Mouse (Mus musculus) right cerebral cortex, postnatal 36 days (tissue): ENCODE results near the gene Car10.
A peak's percentile ranks its signal among the peaks of the same experiment; 100 is the strongest.

Experiments
- DNase-seq, 2 experiments: peaks; one replicate each; pipeline ENCODE4 v3.0.0; 2022; ENCODE audit warnings: low spot score in 2 of 2, mixed read lengths in 1 of 2

The Car10 gene

GRCm38 (mm10) chr11:93172430-93172829, 74.6 kb downstream of the Car10 start:
- no peak for DNase-seq

DNA sequence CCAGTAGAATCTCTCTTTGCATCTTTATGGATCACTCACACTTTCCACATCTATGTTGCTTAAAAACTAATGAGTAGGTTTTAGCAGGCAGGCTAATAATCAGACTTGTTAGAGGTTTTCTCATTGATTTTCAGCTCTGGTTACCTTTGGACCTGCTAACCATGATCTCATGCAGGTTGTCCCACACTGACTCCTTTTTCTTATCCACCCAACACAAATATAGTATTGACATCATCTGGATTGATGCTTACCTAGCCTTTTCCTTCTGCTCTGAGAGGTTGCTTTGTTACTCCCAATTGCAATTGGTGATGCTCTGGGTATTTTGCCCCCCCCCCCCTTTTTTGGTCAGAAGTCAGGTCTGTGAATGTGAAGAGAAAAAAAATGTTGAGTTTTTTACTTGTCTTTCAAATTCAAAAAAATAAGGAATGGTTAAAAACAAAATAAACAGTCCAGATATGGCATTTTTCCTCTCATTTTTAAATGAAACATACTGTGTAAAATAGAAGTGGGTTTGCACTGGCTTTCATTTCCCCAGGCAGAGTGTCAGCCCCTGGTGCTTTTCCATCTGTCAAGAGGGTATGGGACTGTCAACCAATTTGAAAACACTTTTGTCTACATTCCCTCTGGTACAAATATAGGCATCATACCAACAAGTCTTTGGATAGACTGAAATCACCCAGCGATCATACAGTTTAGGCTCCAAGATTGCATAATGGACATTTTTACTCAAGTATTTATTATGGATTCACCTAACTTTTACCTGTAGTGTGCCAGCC, 75.9 kb downstream of the Car10 start:
- DNase-seq = no peak

DNA sequence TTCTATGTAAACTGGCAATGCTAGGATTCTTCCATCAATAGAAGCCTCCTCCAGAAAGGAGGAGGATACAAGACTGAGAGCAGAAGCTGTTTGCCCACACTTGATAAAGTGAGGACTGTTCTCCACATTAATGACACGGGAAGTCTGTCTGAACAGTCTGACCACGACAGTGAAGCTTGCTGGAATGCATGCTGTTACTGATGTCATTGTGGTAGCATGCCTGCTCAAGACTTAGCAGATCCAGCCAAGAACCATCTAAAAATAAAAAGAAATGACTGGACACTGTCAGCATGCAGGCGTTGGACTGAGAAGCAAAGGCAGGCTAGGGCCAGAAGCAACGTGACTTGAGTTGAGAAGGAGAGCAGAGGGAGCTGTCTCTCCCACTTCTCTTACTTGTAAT, 87.6 kb downstream of the Car10 start:
- DNase-seq = peak; percentile 32 to 49

DNA sequence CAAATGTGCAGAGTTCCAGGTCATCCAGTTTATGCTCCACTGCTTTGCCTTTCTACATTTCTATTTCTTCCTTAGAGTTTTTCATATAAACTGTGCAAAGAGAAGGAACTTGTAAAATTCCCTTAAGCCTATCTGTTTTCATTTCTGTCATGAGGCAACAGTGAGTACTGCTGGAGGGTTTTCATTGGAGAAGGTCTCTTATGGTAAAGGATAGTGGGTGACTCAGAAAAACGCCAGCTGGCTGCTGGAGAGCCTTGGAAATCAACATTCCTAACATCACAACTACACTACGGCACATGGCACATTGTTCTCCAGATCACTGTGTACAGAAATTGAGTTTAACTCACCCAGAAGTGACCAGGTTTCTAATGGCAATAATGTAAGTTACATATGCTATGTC, 88.3 kb downstream of the Car10 start:
- peak in 1 of 2 experiments; percentile 12 for DNase-seq

- DNase-seq = no peak
These were observed 90.8 kb downstream of the Car10 start for GRCm38 (mm10) chr11:93188621-93189020.

DNA sequence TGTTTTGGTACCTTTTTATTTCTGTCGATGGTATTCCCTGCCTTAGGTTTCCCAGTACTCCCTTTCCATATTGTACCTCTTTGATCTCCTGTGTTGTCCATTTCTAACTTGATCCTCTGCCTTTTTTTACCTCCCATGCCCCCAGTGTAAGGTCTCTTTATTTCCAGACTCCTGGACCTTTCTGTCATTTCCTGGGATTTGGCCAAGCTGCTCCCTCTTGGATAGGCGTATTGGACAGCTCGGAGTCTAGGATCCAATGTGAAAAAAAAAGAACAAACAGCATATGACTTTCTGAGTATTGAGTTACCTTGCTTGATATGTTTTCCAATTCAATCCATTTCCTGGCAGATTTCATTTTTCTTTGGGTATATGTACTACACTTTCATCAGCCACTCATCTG, 102.2 kb downstream of the Car10 start:
- DNase-seq = no peak

- no peak for DNase-seq
These were observed 119.6 kb downstream of the Car10 start for GRCm38 (mm10) chr11:93217457-93217856.

DNA sequence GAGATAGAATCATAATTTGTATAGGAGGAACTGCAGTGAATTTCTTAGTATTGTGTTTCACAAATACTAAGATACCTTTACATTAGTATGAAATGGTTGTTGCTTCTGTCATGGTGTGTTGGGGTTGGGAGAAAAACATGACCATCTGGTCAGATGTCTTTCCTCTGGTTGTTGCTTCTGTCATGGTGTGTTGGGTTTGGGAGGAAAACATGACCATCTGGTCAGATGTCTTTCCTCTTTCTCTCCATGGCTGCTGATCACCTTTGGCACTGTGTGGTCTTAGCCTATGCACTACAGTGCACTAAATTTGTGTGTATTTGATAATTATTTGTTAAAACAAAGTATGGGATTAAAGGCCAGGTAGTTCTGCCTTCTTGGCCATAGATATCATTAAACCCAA, 132.2 kb downstream of the Car10 start:
- DNase-seq = no peak

DNA sequence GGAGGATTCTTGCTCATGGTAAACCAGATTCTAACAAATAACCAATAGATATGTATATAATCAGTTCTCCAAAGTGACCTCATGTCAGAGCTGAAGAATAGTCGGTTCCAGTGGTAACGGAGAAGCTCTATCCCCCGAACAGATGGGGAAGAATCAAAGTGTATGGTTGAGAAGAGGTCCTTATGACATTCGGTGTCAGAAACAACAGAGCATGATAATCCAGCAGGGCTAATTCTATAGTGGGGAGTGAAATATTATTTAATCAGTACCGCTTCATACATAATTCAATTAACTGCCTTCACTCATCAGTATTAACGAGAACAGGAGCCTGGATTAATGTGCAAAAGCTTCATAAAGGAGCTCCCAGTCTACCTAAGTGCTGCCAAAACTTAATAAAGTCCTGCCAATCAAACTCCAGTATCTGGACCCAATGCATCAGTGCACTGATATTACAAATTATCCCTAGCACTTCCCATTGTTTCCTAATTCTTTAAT, 152.0 kb downstream of the Car10 start:
- DNase-seq = no peak

DNA sequence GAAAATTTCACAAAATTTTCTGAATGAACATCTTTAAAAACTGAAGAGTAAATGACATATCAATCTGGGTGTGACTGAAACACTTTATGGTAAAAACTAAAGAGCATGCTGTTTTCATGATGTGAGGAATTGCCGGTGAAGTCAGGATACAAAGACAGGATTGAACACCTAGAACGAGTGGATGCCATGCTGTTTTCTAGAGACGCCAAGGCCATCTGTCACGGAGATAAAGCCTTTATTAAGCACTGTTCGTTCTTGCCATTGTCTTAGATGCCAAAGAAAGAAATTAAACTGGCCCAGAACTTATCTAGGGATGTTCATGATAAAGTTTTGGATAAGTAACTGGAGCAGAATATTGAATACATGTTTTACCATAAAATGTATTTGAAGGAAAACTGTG, 153.9 kb downstream of the Car10 start:
- no peak for DNase-seq

DNA sequence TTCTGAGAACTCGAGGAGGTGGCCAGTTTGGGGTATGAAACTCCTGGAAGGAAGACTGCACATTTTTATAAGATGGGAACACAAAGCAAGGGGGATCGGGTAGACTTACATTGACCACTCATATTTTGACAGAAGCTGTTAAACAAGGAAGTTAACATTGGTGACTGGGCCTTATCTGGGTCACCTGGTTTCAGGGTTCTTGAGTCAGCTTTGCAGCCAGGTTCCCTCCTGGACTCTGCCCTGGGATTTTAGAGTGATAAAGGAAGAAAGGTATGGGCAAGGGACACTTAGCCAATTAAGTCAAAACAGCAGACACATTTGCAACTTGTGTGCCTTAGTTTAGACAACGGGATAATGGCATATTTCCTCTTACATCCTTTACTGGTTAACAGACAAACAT, 166.2 kb downstream of the Car10 start:
- DNase-seq = no peak

GRCm38 (mm10) chr11:93272016-93272415, 174.2 kb downstream of the Car10 start:
- DNase-seq = no peak

DNA sequence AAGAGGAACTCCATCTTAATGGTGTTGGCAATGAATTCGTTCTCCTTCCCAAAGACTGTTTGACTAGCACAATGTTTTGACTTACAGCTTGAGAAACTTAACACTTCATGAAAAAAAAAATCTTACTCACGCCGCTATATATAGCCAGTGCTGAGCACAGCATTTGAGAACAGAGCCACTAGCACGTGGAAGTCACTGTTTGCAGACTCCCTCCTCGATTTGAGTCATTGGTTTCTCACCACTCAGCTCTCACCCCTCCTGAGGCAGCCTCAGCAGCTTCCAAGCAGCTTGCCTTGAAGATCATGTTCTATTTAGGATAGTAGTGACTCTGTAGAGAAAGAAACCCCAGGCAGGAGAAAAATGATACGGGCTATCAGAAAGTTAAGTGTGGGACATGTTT, 176.1 kb downstream of the Car10 start:
- DNase-seq = peak; percentile 61 to 79

DNA sequence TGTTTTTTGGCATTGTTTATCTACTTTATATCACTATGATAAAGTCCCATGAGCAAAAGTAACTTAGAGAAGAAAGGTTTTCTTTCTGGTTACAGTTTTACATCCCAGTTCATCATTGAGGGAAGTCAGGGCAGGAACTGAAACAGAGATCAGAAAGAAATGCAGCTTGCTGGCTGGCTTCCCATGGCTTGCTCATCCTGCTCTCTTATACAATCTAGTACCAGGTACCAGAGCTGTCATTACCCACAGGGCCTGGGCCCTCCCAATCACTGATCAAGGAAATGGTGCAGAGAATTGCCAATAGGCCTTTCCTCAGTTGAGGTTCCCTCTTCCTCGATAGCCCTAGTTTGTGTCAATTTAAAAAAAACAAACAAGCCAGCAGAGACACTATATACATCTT, 195.8 kb downstream of the Car10 start:
- DNase-seq = no peak

- DNase-seq = no peak
These were observed 212.2 kb downstream of the Car10 start for GRCm38 (mm10) chr11:93309981-93310380.

DNA sequence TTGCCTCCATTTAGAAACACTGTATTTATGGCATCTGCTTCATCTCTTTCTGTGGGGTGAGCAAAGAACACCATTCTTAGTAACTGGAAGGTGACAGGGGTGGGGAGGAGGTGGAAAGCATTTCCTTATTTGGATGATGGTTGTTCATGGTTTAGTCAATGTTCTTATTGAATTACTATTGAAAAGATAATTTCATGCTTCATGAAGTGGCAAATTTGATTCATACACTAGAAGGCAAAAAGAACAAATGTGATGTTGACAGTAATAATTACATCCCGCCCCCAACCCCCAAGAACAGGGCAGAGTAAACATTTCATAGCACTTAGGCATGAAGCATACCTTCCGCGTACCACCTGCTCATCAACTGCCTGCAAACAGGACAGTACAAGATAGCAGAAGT, 239.9 kb downstream of the Car10 start:
- DNase-seq = no peak

DNA sequence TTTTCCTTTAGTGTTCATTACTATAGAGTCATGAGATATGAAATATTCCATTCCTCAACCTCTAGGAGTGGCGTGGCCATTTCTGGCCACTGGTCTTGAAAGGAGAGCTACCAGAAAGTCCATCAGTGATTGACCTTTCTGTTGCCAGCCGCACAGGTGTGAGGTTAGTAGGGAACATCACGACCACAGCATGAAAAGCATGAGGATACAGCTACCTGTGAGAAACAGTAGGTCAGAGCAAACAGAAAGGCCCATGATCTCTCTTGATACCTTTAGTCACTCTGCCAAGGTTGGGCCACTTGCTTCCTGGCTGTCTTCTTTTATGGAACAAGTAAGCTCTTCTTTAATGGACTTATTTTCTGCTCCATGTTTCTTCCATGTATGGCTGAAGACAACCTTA, 246.1 kb downstream of the Car10 start:
- DNase-seq = no peak

- DNase-seq = no peak
These were observed 247.0 kb downstream of the Car10 start for GRCm38 (mm10) chr11:93344869-93345268.

DNA sequence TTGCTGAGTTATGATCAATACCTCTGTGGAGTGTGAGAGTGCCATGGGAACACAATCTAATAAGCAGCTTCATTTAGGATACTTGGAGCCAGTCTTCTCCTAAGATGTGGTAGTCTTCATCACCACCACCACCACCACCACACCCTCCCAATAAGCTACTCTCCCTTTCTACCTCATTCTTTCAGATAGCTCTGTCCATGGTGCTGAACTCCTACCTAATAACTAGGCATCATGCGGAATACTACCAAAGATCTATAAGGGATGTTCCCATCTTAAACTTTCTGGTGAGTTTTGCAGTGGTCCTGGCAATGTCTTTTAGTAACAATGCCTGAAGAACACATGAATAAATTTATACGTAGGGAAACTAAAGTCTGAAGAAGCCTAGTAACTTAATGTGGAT, 263.7 kb downstream of the Car10 start:
- DNase-seq = no peak

DNA sequence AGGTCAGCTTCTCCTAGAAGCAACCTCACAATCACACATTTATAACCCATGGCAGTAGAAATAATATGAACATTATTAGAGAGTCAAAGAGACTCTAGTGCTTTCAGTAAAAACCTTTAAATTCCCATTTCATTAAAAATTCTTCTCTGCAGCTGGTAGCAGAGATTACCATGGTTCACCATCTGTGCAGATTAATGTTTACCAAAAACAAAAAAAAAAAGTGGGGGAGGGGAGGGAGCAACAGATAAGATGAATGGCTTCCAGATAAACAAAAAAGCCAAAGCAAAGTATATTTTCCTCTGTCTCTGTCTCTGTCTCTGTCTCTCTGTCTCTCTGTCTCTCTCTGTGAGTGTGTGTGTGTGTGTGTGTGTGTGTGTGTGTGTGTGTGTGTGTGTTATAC, 266.3 kb downstream of the Car10 start:
- no peak for DNase-seq

DNA sequence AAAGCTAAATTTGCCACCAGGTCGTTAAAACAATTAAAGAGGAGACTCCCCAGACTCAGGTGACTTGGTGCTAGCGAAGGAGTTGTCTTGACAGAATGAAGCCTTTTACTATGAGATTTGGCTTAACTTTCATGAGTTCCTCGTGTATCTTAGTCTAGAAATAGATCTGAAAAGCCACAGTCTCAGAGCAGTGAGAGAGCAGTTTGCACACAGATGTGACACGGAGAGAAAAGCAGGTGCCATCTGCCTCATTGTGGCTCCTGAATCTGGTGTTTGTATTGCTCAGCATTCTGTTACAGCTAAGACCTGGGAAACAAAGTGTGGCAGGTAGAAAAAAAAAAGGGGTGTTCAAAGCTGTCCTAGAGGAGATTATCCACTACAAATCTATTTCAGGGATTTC, 269.4 kb downstream of the Car10 start:
- no peak for DNase-seq

DNA sequence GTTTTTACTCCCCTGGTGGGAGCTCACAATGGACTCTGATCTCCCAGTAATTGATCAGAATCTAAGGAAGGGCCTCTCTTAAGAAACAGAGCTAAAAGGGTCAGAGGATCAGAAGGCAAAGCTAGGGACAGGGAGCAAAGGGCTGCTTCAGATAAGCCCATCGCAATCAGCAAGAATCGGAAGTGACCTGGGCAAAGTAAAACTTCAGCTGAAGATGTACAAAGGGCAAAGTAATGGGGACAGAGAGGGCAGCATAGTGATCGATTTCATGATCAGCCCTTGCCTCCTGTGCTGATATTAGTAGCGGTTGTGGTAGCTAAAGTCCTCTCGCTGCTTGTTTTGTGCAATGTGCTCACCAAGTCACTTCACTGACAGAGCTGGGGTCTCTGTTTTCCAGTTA, 269.9 kb downstream of the Car10 start:
- no peak for DNase-seq

GRCm38 (mm10) chr11:93373697-93374354, 276.0 kb downstream of the Car10 start:
- no peak for DNase-seq
